Mouse (Mus musculus): ENCODE measurements around the gene Necab2. TPM values are rescaled to one million over a fixed set of nuclear protein-coding genes. Genes with fewer than 3 reads are reported as not detected.

Gene Necab2
- polyA plus RNA-seq, 1 experiment from 2014 or later, result 0.79 TPM

Other genes starting within 250 kb of the Necab2 start
- gene Hsbp1, start 102.2 kb upstream of the Necab2 start, polyA plus RNA-seq (2015; fragmentation: Nextera tagmentation; extraction: Ambion mirVana), result 288 and 312 TPM in 2 replicates
- 17.0 and 17.1 TPM in 2 replicates for gene Mlycd, start 51.8 kb upstream of the Necab2 start, polyA plus RNA-seq (2015; fragmentation: Nextera tagmentation; extraction: Ambion mirVana)
- 0.51 and 0.89 TPM in 2 replicates for gene Osgin1, start 12.6 kb upstream of the Necab2 start, polyA plus RNA-seq (2015; fragmentation: Nextera tagmentation; extraction: Ambion mirVana)
- gene Slc38a8, start 55.0 kb downstream of the Necab2 start, polyA plus RNA-seq (2015; fragmentation: Nextera tagmentation; extraction: Ambion mirVana), result not detected in 2 replicates
- 69.7 and 72.2 TPM in 2 replicates for gene Mbtps1, start 112.0 kb downstream of the Necab2 start, polyA plus RNA-seq (2015; fragmentation: Nextera tagmentation; extraction: Ambion mirVana)
- gene Hsdl1, start 128.5 kb downstream of the Necab2 start, polyA plus RNA-seq (2015; fragmentation: Nextera tagmentation; extraction: Ambion mirVana), result 31.3 and 32.4 TPM in 2 replicates
- 0.17 and 0.24 TPM in 2 replicates for gene Dnaaf1, start 128.5 kb downstream of the Necab2 start, polyA plus RNA-seq (2015; fragmentation: Nextera tagmentation; extraction: Ambion mirVana)
- 6.0 and 6.6 TPM in 2 replicates for gene Taf1c, start 158.5 kb downstream of the Necab2 start, polyA plus RNA-seq (2015; fragmentation: Nextera tagmentation; extraction: Ambion mirVana)
- not detected in 2 replicates for gene Adad2, start 166.0 kb downstream of the Necab2 start, polyA plus RNA-seq (2015; fragmentation: Nextera tagmentation; extraction: Ambion mirVana)
- gene Kcng4, start 189.0 kb downstream of the Necab2 start, polyA plus RNA-seq (2015; fragmentation: Nextera tagmentation; extraction: Ambion mirVana), result not detected in 2 replicates
- 3.6 and 4.4 TPM in 2 replicates for gene Wfdc1, start 219.6 kb downstream of the Necab2 start, polyA plus RNA-seq (2015; fragmentation: Nextera tagmentation; extraction: Ambion mirVana)

All from heart, embryonic 13.5 days (tissue).